In the genomic region with DNA sequence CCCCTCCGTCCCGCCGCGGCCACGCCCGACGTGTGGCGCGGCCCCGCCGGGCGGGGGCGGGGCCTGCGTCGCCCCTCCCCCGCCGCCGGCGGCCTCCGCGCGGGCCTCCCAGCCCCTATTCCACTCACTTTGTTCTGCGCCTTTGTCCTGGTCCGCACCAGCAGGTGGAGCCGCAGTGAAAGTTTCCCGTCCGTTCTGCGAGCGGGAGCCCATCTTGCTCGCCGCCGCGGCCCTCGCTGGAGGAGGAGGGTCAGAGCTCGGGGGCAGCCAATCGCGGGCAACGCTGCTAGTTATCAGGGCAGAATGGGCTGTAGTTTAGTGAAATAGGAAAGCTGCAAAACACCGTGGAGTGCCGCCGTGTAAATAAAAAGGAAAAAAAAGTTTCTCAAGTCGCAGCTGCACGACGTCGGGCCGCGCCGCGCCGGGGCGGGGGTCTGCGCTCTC, we compare ENCODE assay signal across 8 mouse cellular contexts. TPM values are rescaled to one million over a fixed set of nuclear protein-coding genes. Genes with fewer than 3 reads are reported as not detected.
DNase-seq lines count a peak whose midpoint lies in the region; ATAC-seq and TF ChIP-seq lines count a peak whose summit lies in the region.

Asf1a (plus strand) TSS at position 81 of the 444 bp plus-strand sequence.

- peak within 1 kb of the TSS; percentile 74 for H3K4me2 ChIP-seq in embryonic facial prominence, embryonic 14.5 days (ENCODE audit: low read depth, low read length)
- peak within 1 kb of the TSS; percentile 68 for H3K4me2 ChIP-seq in limb, embryonic 13.5 days (replicated peaks)
- H3K4me2 ChIP-seq in midbrain, embryonic 16.5 days (ENCODE audit: low read length), result peak within 1 kb of the TSS; percentile 78

- no peaks in the 10 kb centered on the region for H3K27me3 ChIP-seq in embryonic facial prominence, embryonic 14.5 days (replicated peaks; ENCODE audit: control insufficient read depth, insufficient read depth, low read length)
- no peaks in the 10 kb centered on the region for H3K27me3 ChIP-seq in heart, adult 2 months (ENCODE audit: control insufficient read depth, insufficient read depth, low read length)
- no peaks in the 10 kb centered on the region for H3K27me3 ChIP-seq in limb, embryonic 13.5 days
- H3K27me3 ChIP-seq in midbrain, embryonic 16.5 days (ENCODE audit: control insufficient read depth, insufficient read depth, low read depth, low read length), result no peaks in the 10 kb centered on the region

- peaks cover 26% of the 10 kb centered on the region for H3K4me1 ChIP-seq in embryonic facial prominence, embryonic 14.5 days (ENCODE audit: control insufficient read depth, insufficient read depth, low read length)
- peaks cover 4% of the 10 kb centered on the region for H3K4me1 ChIP-seq in heart, adult 2 months (ENCODE audit: control insufficient read depth, insufficient read depth, low read length)
- H3K4me1 ChIP-seq in limb, embryonic 13.5 days, result peaks cover 42% of the 10 kb centered on the region
- H3K4me1 ChIP-seq in midbrain, embryonic 16.5 days (ENCODE audit: control insufficient read depth, insufficient read depth, low read length), result peaks cover 32% of the 10 kb centered on the region

- H3K27ac ChIP-seq in embryonic facial prominence, embryonic 14.5 days (replicated peaks; ENCODE audit: low read depth, low read length), result peak within 1 kb of the TSS; percentile 99
- H3K27ac ChIP-seq in heart, adult 2 months, result peak within 1 kb of the TSS; percentile 93
- H3K27ac ChIP-seq in limb, embryonic 13.5 days, result peak within 1 kb of the TSS; percentile 99
- H3K27ac ChIP-seq in midbrain, embryonic 16.5 days (ENCODE audit: low read length), result peak within 1 kb of the TSS; percentile 99

- H3K36me3 ChIP-seq in embryonic facial prominence, embryonic 14.5 days (ENCODE audit: control insufficient read depth, insufficient read depth, low read length), result peaks cover 12% of the 10 kb centered on the region
- peaks cover 15% of the 10 kb centered on the region for H3K36me3 ChIP-seq in heart, adult 2 months (ENCODE audit: control insufficient read depth, insufficient read depth, low read length)
- H3K36me3 ChIP-seq in limb, embryonic 13.5 days, result peaks cover 10% of the 10 kb centered on the region
- H3K36me3 ChIP-seq in midbrain, embryonic 16.5 days (ENCODE audit: control insufficient read depth, insufficient read depth, low read length), result no peaks in the 10 kb centered on the region

- no peaks in the 10 kb centered on the region; the same call in 1 of the 2 replicates for H3K79me2 ChIP-seq in heart, adult 2 months (replicated peaks; ENCODE audit: control insufficient read depth, insufficient read depth, low read length)

- H3K4me3 ChIP-seq in embryonic facial prominence, embryonic 14.5 days (ENCODE audit: low read depth, low read length), result peak within 1 kb of the TSS; percentile 95
- H3K4me3 ChIP-seq in heart, adult 2 months, result peak within 1 kb of the TSS; percentile 91
- H3K4me3 ChIP-seq in limb, embryonic 13.5 days, result peak within 1 kb of the TSS; percentile 97
- peak within 1 kb of the TSS; percentile 97 for H3K4me3 ChIP-seq in midbrain, embryonic 16.5 days (ENCODE audit: low read depth, low read length)

- peak; percentile 70 for TF ChIP-seq POLR2A in heart, adult 2 months (IDR thresholded peaks at IDR 0.05; ENCODE audit: insufficient read depth, low read depth, low read length)

- under 1% methylated on average over 37 of the region's 52 CpGs for WGBS in embryonic facial prominence, embryonic 14.5 days
- WGBS in heart, adult 2 months, result under 1% methylated on average over 36 of the region's 52 CpGs
- WGBS in limb, embryonic 13.5 days, result under 1% methylated on average over 52 of the region's 52 CpGs
- WGBS in midbrain, embryonic 16.5 days, result under 1% methylated on average over 49 of the region's 52 CpGs

- peak; percentile 94 for DNase-seq in 3T3-L1 (ENCODE audit: low read depth, low spot score)
- peak; percentile 87 to 96 for DNase-seq in adrenal gland, postnatal 4 days (ENCODE audit: low spot score in 2 of 2)
- peak; percentile 99 for DNase-seq in embryonic facial prominence, embryonic 14.5 days (ENCODE audit: low spot score)
- DNase-seq in heart, adult 2 months, result peak; percentile 94 to 98
- peak; percentile 97 for DNase-seq in kidney, adult 8-10 months
- DNase-seq in spleen, postnatal 10 days (ENCODE audit: low spot score in 2 of 2), result peak; percentile 92 to 95

- peak; percentile 72 for TF ChIP-seq CTCF in heart, adult 2 months (IDR thresholded peaks at IDR 0.05)

- peak; percentile 80 for TF ChIP-seq EP300 in heart, adult 2 months (IDR thresholded peaks at IDR 0.05; ENCODE audit: insufficient read depth, low read depth, low read length)

- intact Hi-C loops in heart, adult 2 months (cut with DNase I), result loop anchor here (1.0 kb wide), 1 partner anchor 33 kb away; no protein-coding TSS in a partner anchor

- peak; percentile 98 for ATAC-seq in embryonic facial prominence, embryonic 14.5 days (ENCODE audit: low read depth)
- ATAC-seq in limb, embryonic 13.5 days (ENCODE audit: low FRiP score, low read depth), result peak; percentile 99
- ATAC-seq in midbrain, embryonic 16.5 days, result peak; percentile 99

- H3K9me3 ChIP-seq in embryonic facial prominence, embryonic 14.5 days (ENCODE audit: control insufficient read depth, low read length), result no peaks in the 10 kb centered on the region
- H3K9me3 ChIP-seq in limb, embryonic 13.5 days, result no peaks in the 10 kb centered on the region
- H3K9me3 ChIP-seq in midbrain, embryonic 16.5 days (replicated peaks; ENCODE audit: control insufficient read depth, low read length, poor library complexity, severe bottlenecking), result no peaks in the 10 kb centered on the region

- peak within 1 kb of the TSS; percentile 98 for H3K9ac ChIP-seq in embryonic facial prominence, embryonic 14.5 days (ENCODE audit: low read depth, low read length)
- peak within 1 kb of the TSS; percentile 82 for H3K9ac ChIP-seq in heart, adult 2 months (ENCODE audit: low read depth, low read length)
- peak within 1 kb of the TSS; percentile 99 for H3K9ac ChIP-seq in limb, embryonic 13.5 days
- H3K9ac ChIP-seq in midbrain, embryonic 16.5 days (ENCODE audit: low read depth, low read length), result peak within 1 kb of the TSS; percentile 86

RNA-seq across cellular contexts. Expression of gene Asf1a, which starts in this region (rescaled TPM):
- 10 to 100 TPM; 51.8 to 54.6 TPM for total RNA-seq in adrenal gland, postnatal 4 days (2021)
- 94.9 and 102 TPM in 2 replicates for polyA plus RNA-seq in embryonic facial prominence, embryonic 14.5 days (2014; fragmentation: Nextera tagmentation; extraction: Ambion mirVana)
- 10 to 100 TPM; 26.7 to 27.0 TPM for total RNA-seq in heart, adult 2 months (2021)
- polyA plus RNA-seq in heart, adult 2 months (2012; rRNA removed), result 6.7 and 16.1 TPM in 2 replicates
- 127 and 135 TPM in 2 replicates for polyA plus RNA-seq in limb, embryonic 13.5 days (2015; fragmentation: Nextera tagmentation; extraction: Ambion mirVana)
- polyA plus RNA-seq in midbrain, embryonic 16.5 days (2015; fragmentation: Nextera tagmentation; extraction: Ambion mirVana), result 51.2 and 59.4 TPM in 2 replicates

Comparison
In these comparisons a context has a peak if more than half of its experiments do, and no peak if none do; other contexts are left out.
1. Peak in every context shown above with its lines: DNase-seq, ATAC-seq, H3K4me3 ChIP-seq and H3K27ac ChIP-seq.